Mouse (Mus musculus) heart, embryonic 16.5 days (tissue): ENCODE data around the gene Emilin2. TPM values are rescaled to one million over a fixed set of nuclear protein-coding genes. Genes with fewer than 3 reads are reported as not detected.
"Not testable (repeated sequence)": the region's sequence is repeated elsewhere in the genome, so short reads cannot be mapped to it uniquely, and the experiment has no call there.

Experiments used
- ATAC-seq: fragments of 200-750 bp; cut with Nextera tagmentation; replicated peaks from 2 replicates; pipeline ENCODE4 v1.8.0; 2017; ENCODE audit warnings: moderate number of reproducible peaks; ENCODE audit not compliant: insufficient read depth, low FRiP score; ENCODE audit errors: extremely low read depth
- H3K27ac ChIP-seq: fragments of 300-500 bp; sonication (generic); 2 replicates; pipeline ENCODE4 v1.5.1; 2014; ENCODE audit warnings: mild to moderate bottlenecking, low read length, control low read depth, moderate library complexity
- H3K27me3 ChIP-seq: fragments of 300-500 bp; sonication (generic); 2 replicates; pipeline ENCODE4 v1.6.1; 2014; ENCODE audit warnings: low read length, mixed read lengths; ENCODE audit not compliant: control insufficient read depth, insufficient read depth
- H3K36me3 ChIP-seq: fragments of 300-500 bp; sonication (generic); 2 replicates; pipeline ENCODE4 v1.6.1; 2014; ENCODE audit not compliant: control insufficient read depth, insufficient read depth
- H3K4me1 ChIP-seq: fragments of 300-500 bp; sonication (generic); 2 replicates; pipeline ENCODE4 v1.6.1; 2014; ENCODE audit warnings: low read length, mixed read lengths; ENCODE audit not compliant: control insufficient read depth, insufficient read depth
- H3K4me2 ChIP-seq: fragments of 300-500 bp; sonication (generic); 2 replicates; pipeline ENCODE4 v1.6.1; 2014; ENCODE audit warnings: low read depth, mild to moderate bottlenecking, control low read depth, low read length
- H3K4me3 ChIP-seq: fragments of 300-500 bp; sonication (generic); 2 replicates; pipeline ENCODE4 v1.5.1; 2014; ENCODE audit warnings: mild to moderate bottlenecking, control low read depth, low read length
- H3K9ac ChIP-seq: fragments of 300-500 bp; sonication (generic); 2 replicates; pipeline ENCODE4 v1.6.1; 2014; ENCODE audit warnings: low read length, control low read depth
- H3K9me3 ChIP-seq: fragments of 300-500 bp; sonication (generic); replicated peaks from 2 replicates; pipeline ENCODE4 v1.6.1; 2016; ENCODE audit warnings: low read length; ENCODE audit not compliant: control insufficient read depth
- WGBS: fragments of 180-500 bp; shearing (Covaris S2); extraction: QIAGEN DNeasy Blood & Tissue Kit; methylation state at CpG from one replicate; pipeline ENCODE4 v1.1.7; 2014; 5-methylcytosine and 5-hydroxymethylcytosine counted together
- polyA plus RNA-seq: library from polyadenylated mRNA; unstranded; fragments of >200 nt; fragmentation: Nextera tagmentation; extraction: Ambion mirVana; gene quantifications from 2 replicates; pipeline ENCODE4 v1.2.1, GENCODE M21; 2015

Emilin2 gene
- polyA plus RNA-seq, 1 experiment from 2014 or later, result 35.5 TPM

- not testable (repeated sequence) for H3K4me1 ChIP-seq, H3K9ac ChIP-seq, H3K27ac ChIP-seq, H3K36me3 ChIP-seq, H3K9me3 ChIP-seq, H3K27me3 ChIP-seq, H3K4me2 ChIP-seq, ATAC-seq, H3K4me3 ChIP-seq
- 78% methylated on average over 8 of the region's 8 CpGs for WGBS
These were observed 9.0 kb upstream of the Emilin2 start for GRCm38 (mm10) chr17:71320731-71321130.

GRCm38 (mm10) chr17:71319361-71319760 lies 7.6 kb upstream of the Emilin2 start:
- Histone ChIP-seq H3K27me3 (no peaks in the 10 kb centered on the region), H3K4me1 (no peaks in the 10 kb centered on the region), H3K27ac (no peak overlapping the region), H3K9ac (no peak overlapping the region), H3K36me3 (no peaks in the 10 kb centered on the region), H3K9me3 (no peaks in the 10 kb centered on the region), H3K4me2 (no peak overlapping the region), H3K4me3 (no peak overlapping the region)
- no peak for ATAC-seq
- 82% methylated on average over 3 of the region's 3 CpGs for WGBS

GRCm38 (mm10) chr17:71317571-71317970 lies 5.8 kb upstream of the Emilin2 start:
- WGBS, result 91% methylated on average over 4 of the region's 4 CpGs
- Histone ChIP-seq H3K4me1 (no peaks in the 10 kb centered on the region), H3K36me3 (no peaks in the 10 kb centered on the region), H3K27me3 (no peaks in the 10 kb centered on the region), H3K27ac (no peak overlapping the region), H3K4me2 (no peak overlapping the region), H3K9me3 (no peaks in the 10 kb centered on the region), H3K9ac (no peak overlapping the region), H3K4me3 (no peak overlapping the region)
- ATAC-seq, result no peak

- no peak for ATAC-seq
- H3K9me3 ChIP-seq, result no peaks in the 10 kb centered on the region
- no peaks in the 10 kb centered on the region for H3K36me3 ChIP-seq
- WGBS, result 70% methylated on average over 4 of the region's 4 CpGs
- peaks cover 14% of the 10 kb centered on the region; the same call in 1 of the 2 replicates for H3K4me1 ChIP-seq
- no peaks in the 10 kb centered on the region for H3K27me3 ChIP-seq
- no peak overlapping the region for H3K9ac ChIP-seq
- no peak overlapping the region for H3K4me3 ChIP-seq
- H3K27ac ChIP-seq, result no peak overlapping the region
- H3K4me2 ChIP-seq, result no peak overlapping the region
These were observed 2.5 kb upstream of the Emilin2 start for GRCm38 (mm10) chr17:71314315-71314714.

GRCm38 (mm10) chr17:71310486-71311339 lies 1.1 kb downstream of the Emilin2 start:
- Histone ChIP-seq H3K27ac (0 out of 2 replicates have a peak overlapping the region, but pooled peaks have one; percentile 21), H3K36me3 (no peaks in the 10 kb centered on the region), H3K9ac (peak overlapping the region; percentile 85), H3K4me1 (peaks cover 27% of the 10 kb centered on the region), H3K9me3 (no peaks in the 10 kb centered on the region), H3K4me2 (peak overlapping the region; percentile 93), H3K27me3 (no peaks in the 10 kb centered on the region), H3K4me3 (peak overlapping the region; percentile 77)
- under 1% methylated on average over 67 of the region's 67 CpGs for WGBS
- peak; percentile 35 for ATAC-seq

GRCm38 (mm10) chr17:71309711-71310485 lies 1.9 kb downstream of the Emilin2 start:
- Histone ChIP-seq H3K4me1 (peaks cover 27% of the 10 kb centered on the region), H3K36me3 (no peaks in the 10 kb centered on the region), H3K9ac (peak overlapping the region; percentile 85), H3K27me3 (no peaks in the 10 kb centered on the region), H3K27ac (0 out of 2 replicates have a peak overlapping the region, but pooled peaks have one; percentile 21), H3K9me3 (no peaks in the 10 kb centered on the region), H3K4me3 (peak overlapping the region; percentile 77), H3K4me2 (peak overlapping the region; percentile 93)
- WGBS, result 8% methylated on average over 23 of the region's 23 CpGs
- ATAC-seq, result no peak

- Histone ChIP-seq H3K36me3 (no peaks in the 10 kb centered on the region), H3K27me3 (no peaks in the 10 kb centered on the region), H3K9me3 (no peaks in the 10 kb centered on the region), H3K27ac (no peak overlapping the region), H3K4me1 (peaks cover 27% of the 10 kb centered on the region), H3K9ac (peak overlapping the region; percentile 85), H3K4me3 (peak overlapping the region; percentile 77), H3K4me2 (peak overlapping the region; percentile 93)
- no peak for ATAC-seq
- WGBS, result 30% methylated on average over 14 of the region's 14 CpGs
These were observed 2.6 kb downstream of the Emilin2 start for GRCm38 (mm10) chr17:71309141-71309540.

- Histone ChIP-seq H3K4me3 (no peak overlapping the region), H3K4me1 (peaks cover 27% of the 10 kb centered on the region), H3K4me2 (no peak overlapping the region)
These were observed 3.5 kb downstream of the Emilin2 start for GRCm38 (mm10) chr17:71308296-71308695.

More at GRCm38 (mm10) chr17:71308296-71308695, 3.5 kb downstream of the Emilin2 start:
- 84% methylated on average over 5 of the region's 5 CpGs for WGBS
- no peak overlapping the region for H3K9ac ChIP-seq
- H3K9me3 ChIP-seq, result no peaks in the 10 kb centered on the region
- ATAC-seq, result no peak
- no peaks in the 10 kb centered on the region for H3K36me3 ChIP-seq
- no peak overlapping the region for H3K27ac ChIP-seq
- no peaks in the 10 kb centered on the region for H3K27me3 ChIP-seq
